Mouse (Mus musculus) limb, embryonic 14.5 days (tissue): ENCODE measurements around the gene Clgn. TPM values are rescaled to one million over a fixed set of nuclear protein-coding genes. Genes with fewer than 3 reads are reported as not detected.

ENCODE experiments used
- ATAC-seq: fragments of 200-750 bp; cut with Nextera tagmentation; 2 replicates; pipeline ENCODE4 v1.8.0; 2017; ENCODE audit warnings: low read depth, moderate number of reproducible peaks, moderate TSS enrichment; ENCODE audit not compliant: low FRiP score
- DNase-seq: peaks from one replicate; pipeline ENCODE4 v3.0.0-alpha.2; 2015; ENCODE audit warnings: low spot score
- H3K27ac ChIP-seq: fragments of 300-500 bp; sonication (generic); replicated peaks from 2 replicates; pipeline ENCODE4 v1.5.1; 2014; ENCODE audit warnings: low read depth, mild to moderate bottlenecking, low read length, moderate library complexity, mixed read lengths
- H3K27me3 ChIP-seq: fragments of 300-500 bp; sonication (generic); 2 replicates; pipeline ENCODE4 v1.6.1; 2014; ENCODE audit warnings: low read length, mixed read lengths; ENCODE audit not compliant: control insufficient read depth, insufficient read depth
- H3K36me3 ChIP-seq: fragments of 300-500 bp; sonication (generic); 2 replicates; pipeline ENCODE4 v1.6.1; 2014; ENCODE audit warnings: mild to moderate bottlenecking, low read length, moderate library complexity, mixed read lengths; ENCODE audit not compliant: control insufficient read depth, insufficient read depth
- H3K4me1 ChIP-seq: fragments of 300-500 bp; sonication (generic); 2 replicates; pipeline ENCODE4 v1.6.1; 2014; ENCODE audit warnings: antibody characterized with exemption, low read length, mixed read lengths; ENCODE audit not compliant: control insufficient read depth, insufficient read depth
- H3K4me2 ChIP-seq: fragments of 300-500 bp; sonication (generic); replicated peaks from 2 replicates; pipeline ENCODE4 v1.6.1; 2014; ENCODE audit warnings: low read depth, mild to moderate bottlenecking, low read length, moderate library complexity; ENCODE audit not compliant: severe bottlenecking
- H3K4me3 ChIP-seq: fragments of 300-500 bp; sonication (generic); replicated peaks from 2 replicates; pipeline ENCODE4 v1.5.1; 2014; ENCODE audit warnings: low read length
- H3K9ac ChIP-seq: fragments of 300-500 bp; sonication (generic); 2 replicates; pipeline ENCODE4 v1.6.1; 2014; ENCODE audit warnings: mild to moderate bottlenecking, low read depth, low read length, moderate library complexity; ENCODE audit not compliant: severe bottlenecking
- H3K9me3 ChIP-seq: fragments of 300-500 bp; sonication (generic); 2 replicates; pipeline ENCODE4 v1.6.1; 2016; ENCODE audit warnings: low read length; ENCODE audit not compliant: control insufficient read depth
- POLR2A ChIP-seq: fragments of 200-500 bp; IDR thresholded peaks from 2 replicates; pipeline ENCODE4 v1.8.0; 2012; ENCODE audit warnings: inconsistent platforms, mild to moderate bottlenecking, moderate library complexity, borderline replicate concordance; ENCODE audit not compliant: insufficient read depth, insufficient read length; ENCODE audit errors: extremely low read depth
- WGBS: fragments of 180-500 bp; shearing (Covaris S2); extraction: QIAGEN DNeasy Blood & Tissue Kit; methylation state at CpG from one replicate; pipeline ENCODE4 v1.1.7; 2014; 5-methylcytosine and 5-hydroxymethylcytosine counted together
- polyA plus RNA-seq, 2 experiments: library from polyadenylated mRNA; depleted of rRNA in 1 of 2; stranded (reverse) in 1 of 2; unstranded in 1 of 2; fragments of >200 nt; fragmentation: Nextera tagmentation in 1 of 2; extraction: Ambion mirVana in 1 of 2; gene quantifications; 2 replicates each; pipeline versions ENCODE4 v1.2.1 to v1.2.3; 2012 to 2014

The Clgn gene
- polyA plus RNA-seq, 2 experiments, result 0.33 to 0.43 TPM

DNA sequence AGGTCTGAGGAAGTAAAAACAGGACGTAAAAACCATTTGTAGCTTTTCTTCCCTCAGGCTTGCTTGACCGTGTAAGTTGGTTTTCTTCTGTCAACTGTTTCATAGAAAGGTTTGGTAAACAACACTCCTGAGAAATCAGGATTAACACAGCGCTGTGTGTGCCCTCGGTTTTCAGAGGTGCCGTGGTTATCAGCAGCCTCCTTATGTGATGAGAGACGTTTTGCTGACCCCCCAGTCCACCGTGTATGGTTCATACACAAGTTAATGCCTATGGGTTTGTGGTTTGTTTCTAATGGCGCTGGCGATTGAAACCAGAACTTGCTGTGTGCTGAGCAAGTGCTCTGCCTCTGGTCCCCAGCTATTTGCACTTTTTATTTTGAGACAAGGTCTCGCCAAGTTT lies 15.9 kb downstream of the Clgn start:
- Histone ChIP-seq H3K4me3 (no peak overlapping the region), H3K27ac (no peak overlapping the region), H3K4me1 (no peaks in the 10 kb centered on the region), H3K9ac (no peak overlapping the region), H3K27me3 (no peaks in the 10 kb centered on the region), H3K4me2 (no peak overlapping the region), H3K9me3 (no peaks in the 10 kb centered on the region), H3K36me3 (no peaks in the 10 kb centered on the region)
- TF ChIP-seq POLR2A, result no peak
- ATAC-seq (no peak), DNase-seq (no peak)
- WGBS, result 68% methylated on average over 10 of the region's 10 CpGs

DNA sequence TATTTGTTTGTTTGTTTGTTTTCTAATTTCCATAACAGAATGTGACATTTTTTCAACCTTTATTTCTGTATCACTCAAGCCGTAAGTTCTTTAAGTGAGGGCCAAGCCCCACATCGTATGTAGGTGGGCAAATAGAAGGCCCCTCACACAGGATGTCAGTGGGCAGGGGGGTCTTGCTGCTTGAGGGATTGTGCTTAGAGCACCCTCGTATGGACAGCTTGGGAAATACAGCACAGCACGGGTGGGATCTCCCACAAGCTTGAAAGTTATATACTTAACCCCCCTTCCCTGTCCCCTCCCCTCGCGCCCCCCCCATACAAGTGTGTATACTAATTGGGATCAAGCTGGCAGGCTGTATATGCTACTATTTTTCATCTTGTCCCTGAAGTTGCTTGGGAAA lies 17.2 kb downstream of the Clgn start:
- Histone ChIP-seq H3K9ac (no peak overlapping the region), H3K4me2 (no peak overlapping the region), H3K27ac (no peak overlapping the region), H3K27me3 (no peaks in the 10 kb centered on the region), H3K4me3 (no peak overlapping the region), H3K4me1 (no peaks in the 10 kb centered on the region), H3K9me3 (no peaks in the 10 kb centered on the region), H3K36me3 (no peaks in the 10 kb centered on the region)
- no peak for ATAC-seq
- no peak for DNase-seq
- no peak for TF ChIP-seq POLR2A
- 31% methylated on average over 6 of the region's 6 CpGs for WGBS

DNA sequence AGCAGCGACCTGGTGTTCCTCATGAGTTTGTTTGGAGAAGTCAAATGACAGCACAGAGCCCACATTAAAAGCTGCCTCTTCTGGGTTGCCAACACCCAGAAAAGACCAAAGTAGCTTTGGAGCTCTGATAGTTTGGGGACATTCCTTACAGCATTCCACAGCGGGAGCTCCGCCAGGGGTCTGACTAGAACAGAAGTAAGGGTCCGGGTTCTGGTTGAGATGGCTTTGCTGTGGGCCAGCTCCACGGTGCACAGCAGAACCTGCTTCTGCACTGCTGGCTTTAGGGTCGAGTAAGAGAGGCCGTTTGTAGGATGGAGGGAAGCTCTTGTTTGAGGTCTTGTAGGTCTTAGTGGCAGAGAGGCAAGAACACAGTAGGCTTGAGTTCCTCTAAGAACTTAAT lies 18.8 kb downstream of the Clgn start:
- WGBS, result 71% methylated on average over 7 of the region's 7 CpGs
- Histone ChIP-seq H3K9ac (no peak overlapping the region), H3K36me3 (no peaks in the 10 kb centered on the region), H3K27me3 (no peaks in the 10 kb centered on the region), H3K4me3 (no peak overlapping the region), H3K27ac (no peak overlapping the region), H3K4me2 (no peak overlapping the region), H3K4me1 (no peaks in the 10 kb centered on the region), H3K9me3 (no peaks in the 10 kb centered on the region)
- DNase-seq (no peak), ATAC-seq (no peak)
- TF ChIP-seq POLR2A, result no peak

DNA sequence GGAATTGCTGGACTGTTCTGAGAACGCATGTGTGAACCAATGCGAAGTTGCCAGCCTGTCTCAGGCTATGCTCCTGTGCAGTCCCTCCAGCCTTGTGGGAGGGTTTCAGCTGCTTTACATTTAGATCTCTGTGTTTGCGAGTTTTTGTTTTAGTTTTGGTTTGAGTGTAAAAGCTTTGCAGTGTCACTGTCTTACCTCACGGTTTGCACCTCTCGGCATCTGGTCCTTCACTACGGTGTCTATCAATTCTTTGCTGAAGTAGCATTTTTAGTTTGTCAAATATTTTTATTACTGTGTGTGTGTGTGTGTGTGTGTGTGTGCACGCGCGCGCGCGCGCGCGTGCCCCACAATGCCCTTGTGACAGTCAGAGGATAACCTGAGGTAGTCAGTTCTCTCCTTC lies 27.2 kb downstream of the Clgn start:
- Histone ChIP-seq H3K4me2 (no peak overlapping the region), H3K4me3 (no peak overlapping the region), H3K9ac (no peak overlapping the region), H3K36me3 (no peaks in the 10 kb centered on the region), H3K9me3 (no peaks in the 10 kb centered on the region), H3K27me3 (no peaks in the 10 kb centered on the region), H3K4me1 (no peaks in the 10 kb centered on the region), H3K27ac (no peak overlapping the region)
- no peak for TF ChIP-seq POLR2A
- no peak for DNase-seq
- 94% methylated on average over 15 of the region's 15 CpGs for WGBS
- no peak for ATAC-seq

GRCm38 (mm10) chr8:83417970-83418369 lies 28.3 kb downstream of the Clgn start:
- DNase-seq (no peak), ATAC-seq (no peak)
- Histone ChIP-seq H3K4me1 (no peaks in the 10 kb centered on the region), H3K4me2 (no peak overlapping the region), H3K9ac (no peak overlapping the region), H3K36me3 (no peaks in the 10 kb centered on the region), H3K4me3 (no peak overlapping the region), H3K27me3 (no peaks in the 10 kb centered on the region), H3K27ac (no peak overlapping the region), H3K9me3 (no peaks in the 10 kb centered on the region)
- TF ChIP-seq POLR2A, result no peak
- WGBS, result 86% methylated on average over 6 of the region's 6 CpGs
